Mouse (Mus musculus) hindbrain, embryonic 10.5 days (tissue): ENCODE measurements around the gene Rhot2. TPM values are rescaled to one million over a fixed set of nuclear protein-coding genes. Genes with fewer than 3 reads are reported as not detected.
A peak's percentile ranks its signal among the peaks of the same experiment; 100 is the strongest.

Source experiments
- DNase-seq: peaks from one replicate; pipeline ENCODE4 v3.0.0-alpha.2; 2017; ENCODE audit warnings: low spot score
- H3K27ac ChIP-seq: fragments of 300-500 bp; sonication (generic); 2 replicates; pipeline ENCODE4 v1.5.1; 2016; ENCODE audit warnings: mild to moderate bottlenecking, moderate library complexity
- H3K27me3 ChIP-seq: fragments of 300-500 bp; sonication (generic); 2 replicates; pipeline ENCODE4 v1.6.1; 2016; ENCODE audit warnings: mild to moderate bottlenecking; ENCODE audit not compliant: poor library complexity, insufficient read depth, severe bottlenecking
- H3K36me3 ChIP-seq: fragments of 300-500 bp; sonication (generic); 2 replicates; pipeline ENCODE4 v1.6.1; 2016; ENCODE audit warnings: mild to moderate bottlenecking, moderate library complexity
- H3K4me1 ChIP-seq: fragments of 300-500 bp; sonication (generic); replicated peaks from 2 replicates; pipeline ENCODE4 v1.6.1; 2016; ENCODE audit warnings: mild to moderate bottlenecking
- H3K4me3 ChIP-seq: fragments of 300-500 bp; sonication (generic); 2 replicates; pipeline ENCODE4 v1.5.1; 2016; ENCODE audit warnings: mild to moderate bottlenecking, moderate library complexity
- H3K9me3 ChIP-seq: fragments of 300-500 bp; sonication (generic); 2 replicates; pipeline ENCODE4 v1.6.1; 2016; ENCODE audit warnings: mild to moderate bottlenecking, moderate library complexity
- WGBS: fragments of 180-500 bp; shearing (Covaris S2); methylation state at CpG from one replicate; pipeline ENCODE4 v1.1.7; 2016; 5-methylcytosine and 5-hydroxymethylcytosine counted together
- polyA plus RNA-seq: library from polyadenylated mRNA; unstranded; fragments of >200 nt; fragmentation: Nextera tagmentation; extraction: Ambion mirVana; gene quantifications from 2 replicates; pipeline ENCODE4 v1.2.1, GENCODE M21; 2016

Gene Rhot2
- polyA plus RNA-seq, 1 experiment from 2014 or later = 18.8 TPM

DNA sequence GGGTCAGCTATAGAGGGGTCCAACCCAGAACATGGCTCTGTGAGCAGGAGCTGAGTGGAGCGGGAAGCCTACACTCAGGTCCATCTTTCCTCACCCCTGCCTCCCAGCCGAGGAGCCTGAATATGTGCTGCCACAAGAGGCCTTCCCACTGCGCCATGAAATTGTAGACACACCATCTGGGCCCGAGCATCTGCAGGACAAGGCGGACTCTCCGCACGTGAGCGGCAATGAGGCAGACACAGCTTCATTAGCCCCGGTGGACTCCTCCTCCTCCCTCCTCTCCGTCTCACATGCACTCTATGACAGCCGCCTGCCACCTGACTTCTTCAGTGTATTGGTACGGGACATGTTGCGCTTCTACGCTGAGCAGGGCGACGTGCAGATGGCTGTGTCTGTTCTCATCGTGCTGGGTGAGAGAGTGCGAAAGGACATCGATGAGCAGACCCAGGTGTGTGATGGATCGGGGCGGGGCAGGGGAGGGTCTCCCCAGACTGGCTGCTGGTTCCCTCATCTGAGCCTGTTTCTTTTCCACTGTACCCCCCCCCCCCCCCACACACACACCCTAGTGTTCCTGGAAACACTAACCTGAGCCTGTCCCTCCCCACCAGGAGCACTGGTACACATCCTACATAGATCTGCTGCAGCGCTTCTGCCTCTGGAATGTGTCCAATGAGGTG lies 17.0 kb downstream of the Rhot2 start:
- no peaks in the 10 kb centered on the region for H3K9me3 ChIP-seq
- peaks cover 60% of the 10 kb centered on the region for H3K36me3 ChIP-seq
- H3K4me1 ChIP-seq = peaks cover 90% of the 10 kb centered on the region
- peak overlapping the region; percentile 95; the same call in 1 of the 2 replicates for H3K27ac ChIP-seq
- DNase-seq = no peak
- WGBS = 93% methylated on average over 22 of the region's 22 CpGs
- peak overlapping the region; percentile 26 for H3K4me3 ChIP-seq
- no peaks in the 10 kb centered on the region for H3K27me3 ChIP-seq

DNA sequence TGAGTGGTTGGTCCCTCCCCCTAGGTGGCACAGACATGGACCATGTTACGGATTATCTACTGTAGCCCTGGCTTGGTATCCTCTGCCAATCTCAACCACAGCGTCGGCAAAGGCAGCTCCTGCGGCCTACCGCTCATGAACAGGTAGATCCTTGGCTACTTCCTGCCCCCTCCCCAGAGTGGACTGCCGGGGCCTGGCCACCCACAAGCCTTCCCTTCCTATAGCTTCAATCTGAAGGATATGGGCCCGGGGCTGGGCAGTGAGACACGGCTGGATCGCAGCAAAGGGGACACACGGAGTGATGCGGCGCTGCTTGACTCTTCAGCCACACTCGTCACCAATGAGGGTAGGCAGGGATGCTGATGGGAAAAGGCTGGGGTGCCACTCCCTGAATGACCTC lies 17.6 kb downstream of the Rhot2 start:
- no peak for DNase-seq
- Histone ChIP-seq H3K4me3 (0 out of 2 replicates have a peak overlapping the region, but pooled peaks have one; percentile 14), H3K36me3 (peaks cover 58% of the 10 kb centered on the region), H3K9me3 (no peaks in the 10 kb centered on the region), H3K27me3 (no peaks in the 10 kb centered on the region; the same call in 1 of the 2 replicates), H3K4me1 (peaks cover 87% of the 10 kb centered on the region), H3K27ac (no peak overlapping the region)
- WGBS = 95% methylated on average over 13 of the region's 13 CpGs

DNA sequence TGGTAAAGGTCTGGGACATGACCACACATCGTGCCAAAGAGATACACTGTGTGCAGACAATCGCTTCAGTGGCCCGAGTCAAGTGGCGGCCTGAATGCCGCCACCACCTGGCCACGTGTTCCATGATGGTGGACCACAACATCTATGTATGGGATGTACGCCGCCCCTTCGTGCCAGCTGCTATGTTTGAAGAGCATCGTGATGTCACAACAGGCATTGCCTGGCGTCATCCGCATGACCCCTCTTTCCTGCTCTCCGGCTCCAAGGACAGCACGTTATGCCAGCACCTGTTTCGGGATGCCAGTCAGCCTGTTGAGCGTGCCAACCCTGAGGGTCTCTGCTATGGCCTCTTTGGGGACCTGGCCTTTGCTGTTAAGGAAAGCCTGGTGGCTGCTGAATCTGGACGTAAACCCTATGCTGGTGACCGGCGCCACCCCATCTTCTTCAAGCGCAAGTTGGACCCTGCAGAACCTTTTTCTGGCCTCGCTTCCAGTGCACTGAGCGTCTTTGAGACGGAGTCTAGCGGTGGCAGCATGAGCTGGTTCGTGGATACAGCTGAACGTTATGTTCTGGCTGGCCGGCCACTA lies 18.6 kb downstream of the Rhot2 start:
- whole genome bisulfite sequencing = 97% methylated on average over 27 of the region's 27 CpGs
- Histone ChIP-seq H3K36me3 (peaks cover 49% of the 10 kb centered on the region), H3K27me3 (peaks cover 2% of the 10 kb centered on the region; the same call in 1 of the 2 replicates), H3K4me1 (peaks cover 78% of the 10 kb centered on the region), H3K27ac (no peak overlapping the region), H3K4me3 (0 out of 2 replicates have a peak overlapping the region, but pooled peaks have one; percentile 76), H3K9me3 (no peaks in the 10 kb centered on the region)
- no peak for DNase-seq

DNA sequence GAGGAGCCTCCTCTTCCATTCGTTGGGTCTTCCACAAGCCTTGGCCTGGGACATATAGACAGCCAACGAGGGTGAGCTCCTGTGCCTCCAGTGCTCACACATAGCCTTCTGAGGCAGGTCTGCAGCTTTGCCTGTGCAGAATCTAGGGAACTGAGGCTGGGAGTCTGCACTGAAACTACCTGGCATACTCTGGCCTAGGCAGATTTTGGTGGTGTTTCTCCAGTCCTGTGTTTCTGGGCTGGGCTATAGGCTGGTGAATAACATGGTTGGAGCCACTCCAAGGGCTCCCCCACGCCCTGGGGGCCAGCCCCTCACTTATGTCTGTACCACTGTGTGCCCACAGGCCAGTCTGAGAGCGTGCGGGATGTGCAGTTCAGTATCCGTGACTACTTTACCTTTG lies 19.3 kb downstream of the Rhot2 start:
- Histone ChIP-seq H3K9me3 (no peaks in the 10 kb centered on the region), H3K27me3 (peaks cover 10% of the 10 kb centered on the region), H3K4me1 (peaks cover 70% of the 10 kb centered on the region), H3K36me3 (peaks cover 41% of the 10 kb centered on the region), H3K27ac (no peak overlapping the region), H3K4me3 (peak overlapping the region; percentile 76)
- DNase-seq = no peak
- 87% methylated on average over 6 of the region's 6 CpGs for WGBS

DNA sequence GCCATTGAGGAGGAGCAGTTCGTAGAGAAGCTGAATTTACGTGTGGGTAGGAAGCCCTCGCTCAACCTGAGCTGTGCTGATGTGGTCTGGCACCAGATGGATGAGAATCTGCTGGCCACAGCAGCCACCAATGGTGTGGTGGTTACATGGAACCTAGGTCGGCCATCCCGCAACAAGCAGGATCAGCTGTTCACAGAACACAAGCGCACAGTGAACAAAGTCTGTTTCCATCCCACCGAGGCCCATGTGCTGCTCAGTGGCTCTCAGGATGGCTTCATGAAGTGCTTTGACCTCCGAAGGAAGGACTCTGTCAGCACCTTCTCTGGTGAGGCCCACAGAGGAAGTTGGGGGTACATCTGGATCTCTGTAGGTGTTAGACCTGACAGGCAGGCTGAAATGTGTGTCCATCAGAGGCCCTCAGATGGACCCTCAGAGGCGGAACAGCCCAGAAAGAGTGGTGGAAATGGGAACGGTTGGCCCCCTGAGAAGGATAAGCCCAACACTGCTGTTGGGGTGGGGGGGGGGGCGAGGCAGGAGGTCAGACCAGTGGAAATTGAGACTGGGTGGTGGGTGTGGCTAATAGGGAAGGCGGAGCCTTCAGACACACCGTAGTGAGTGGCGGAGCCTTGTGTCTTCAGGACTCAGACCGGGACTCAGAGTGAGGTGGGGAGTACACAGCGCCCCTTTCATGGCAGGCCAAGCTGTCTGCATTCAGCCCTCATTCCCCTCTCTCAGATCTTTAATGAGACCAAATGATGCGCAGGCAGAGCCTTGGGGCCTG lies 20.1 kb downstream of the Rhot2 start:
- H3K4me1 ChIP-seq = peaks cover 68% of the 10 kb centered on the region
- peaks cover 36% of the 10 kb centered on the region for H3K36me3 ChIP-seq
- H3K4me3 ChIP-seq = peak overlapping the region; percentile 76
- WGBS = 71% methylated on average over 17 of the region's 17 CpGs
- peak overlapping the region; percentile 88 for H3K27ac ChIP-seq
- peaks cover 17% of the 10 kb centered on the region for H3K27me3 ChIP-seq
- DNase-seq = no peak
- H3K9me3 ChIP-seq = no peaks in the 10 kb centered on the region

DNA sequence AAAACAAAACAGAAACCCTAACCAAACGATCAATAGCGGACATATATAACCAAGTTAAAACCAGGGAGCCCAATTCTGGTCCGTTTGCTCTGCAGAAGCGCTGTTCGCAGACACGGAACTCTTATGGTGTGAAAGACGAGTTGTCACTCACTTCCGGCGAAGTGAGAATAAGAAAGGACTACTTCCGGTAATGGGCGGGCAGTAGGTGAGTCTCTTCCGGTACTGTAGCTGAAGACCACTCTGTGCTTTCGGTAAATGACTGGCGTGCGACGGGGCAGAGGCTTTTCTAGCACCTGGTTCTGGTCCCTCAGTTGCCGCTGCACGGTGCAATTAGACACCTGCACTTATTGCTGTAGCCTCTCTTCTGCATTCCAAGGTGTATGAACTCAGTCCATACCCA lies 21.2 kb downstream of the Rhot2 start, which contains the start of gene Wdr24:
Wdr24 (plus strand) TSS at position 176 of the 400 bp plus-strand sequence.
- H3K27ac ChIP-seq = peak within 1 kb of the TSS; percentile 88
- peaks cover 66% of the 10 kb centered on the region for H3K4me1 ChIP-seq
- peak within 1 kb of the TSS; percentile 76 for H3K4me3 ChIP-seq
- peaks cover 41% of the 10 kb centered on the region for H3K36me3 ChIP-seq
- peaks cover 28% of the 10 kb centered on the region for H3K27me3 ChIP-seq
- peak; percentile 80 for DNase-seq
- WGBS = under 1% methylated on average over 18 of the region's 18 CpGs
- no peaks in the 10 kb centered on the region for H3K9me3 ChIP-seq

DNA sequence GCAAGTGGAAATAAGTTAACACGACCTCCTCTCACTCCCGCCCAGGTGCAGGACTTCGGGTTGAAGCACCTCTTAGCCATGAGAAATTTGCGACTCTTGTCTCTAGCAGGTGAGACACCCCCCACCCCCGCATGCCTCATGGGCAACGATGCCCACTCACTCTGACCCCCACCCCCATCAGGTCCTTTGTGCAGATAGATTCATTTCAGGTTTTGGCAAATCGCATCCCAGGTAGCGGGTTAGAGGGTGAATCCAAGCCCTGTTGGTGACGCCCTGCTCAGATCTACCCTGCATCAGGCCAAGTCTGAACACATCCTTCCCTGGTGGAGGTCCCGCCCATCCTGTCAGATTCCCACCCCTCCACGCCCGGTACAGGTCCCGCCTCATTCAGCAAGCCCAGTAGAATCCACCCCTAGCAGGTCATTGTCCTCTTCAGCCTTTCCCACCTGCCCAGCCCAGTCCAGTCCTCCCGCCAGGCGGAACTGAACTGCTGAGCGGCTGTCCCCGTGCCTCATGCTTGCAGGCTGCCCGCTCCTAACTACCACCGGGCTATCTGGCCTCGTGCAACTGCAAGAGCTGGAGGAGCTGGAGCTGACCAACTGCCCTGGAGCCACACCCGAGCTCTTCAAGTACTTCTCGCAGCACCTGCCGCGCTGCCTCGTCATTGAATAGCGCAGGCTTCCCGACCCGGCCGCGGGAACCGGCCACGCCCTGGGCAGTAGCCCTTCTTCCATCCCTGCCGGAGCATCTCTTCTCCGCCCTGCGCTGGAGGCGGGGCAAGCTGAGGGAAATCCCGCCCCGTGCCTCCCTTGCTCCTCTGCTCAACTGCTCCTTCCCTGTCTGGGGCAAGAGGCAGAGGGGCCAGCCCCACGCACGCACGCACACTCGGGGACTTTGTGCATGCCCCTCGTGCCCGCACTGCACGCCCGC lies 25.5 kb downstream of the Rhot2 start:
- Histone ChIP-seq H3K27me3 (peaks cover 56% of the 10 kb centered on the region), H3K27ac (peak overlapping the region; percentile 26; the same call in 1 of the 2 replicates), H3K9me3 (no peaks in the 10 kb centered on the region), H3K4me3 (peak overlapping the region; percentile 41), H3K4me1 (peaks cover 24% of the 10 kb centered on the region), H3K36me3 (peaks cover 30% of the 10 kb centered on the region)
- WGBS = 5% methylated on average over 46 of the region's 46 CpGs
- DNase-seq = peak; percentile 35

DNA sequence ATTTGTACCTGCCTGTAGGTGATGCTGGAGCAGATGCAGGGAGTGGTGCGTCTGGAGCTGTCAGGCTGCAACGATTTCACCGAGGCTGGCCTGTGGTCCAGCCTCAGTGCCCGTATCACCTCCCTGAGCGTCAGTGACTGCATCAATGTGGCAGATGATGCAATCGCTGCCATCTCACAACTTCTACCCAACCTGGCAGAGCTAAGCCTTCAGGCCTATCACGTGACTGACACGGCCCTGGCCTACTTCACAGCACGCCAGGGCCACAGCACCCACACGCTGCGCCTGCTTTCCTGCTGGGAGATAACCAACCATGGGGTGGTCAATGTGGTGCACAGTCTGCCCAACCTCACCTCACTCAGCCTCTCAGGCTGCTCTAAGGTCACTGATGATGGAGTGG lies 27.0 kb downstream of the Rhot2 start:
- Histone ChIP-seq H3K36me3 (peaks cover 30% of the 10 kb centered on the region), H3K4me1 (peaks cover 25% of the 10 kb centered on the region), H3K9me3 (no peaks in the 10 kb centered on the region), H3K27me3 (peaks cover 67% of the 10 kb centered on the region), H3K27ac (no peak overlapping the region), H3K4me3 (no peak overlapping the region)
- WGBS = 87% methylated on average over 11 of the region's 11 CpGs
- no peak for DNase-seq

DNA sequence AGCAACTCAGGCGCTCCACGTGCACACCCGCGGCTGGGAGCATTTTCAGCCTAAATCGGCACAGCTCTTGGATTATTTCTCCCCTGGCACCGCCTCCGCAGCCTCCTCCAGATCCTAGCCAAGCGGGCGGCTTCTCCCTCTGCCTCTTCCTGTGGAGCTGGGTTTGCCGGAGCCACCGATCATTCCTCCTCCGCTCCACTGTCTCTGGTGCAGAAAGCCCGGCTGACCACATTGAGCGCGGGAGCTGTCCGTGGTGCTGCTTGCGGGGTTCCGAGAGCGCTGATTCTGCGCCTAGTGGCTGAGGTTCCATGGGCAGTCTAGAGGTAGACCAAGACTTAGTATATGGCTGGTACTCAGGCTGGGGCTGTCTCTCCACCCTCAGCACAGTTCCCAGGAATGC lies 31.2 kb downstream of the Rhot2 start:
- peak; percentile 88 for DNase-seq
- H3K9me3 ChIP-seq = no peaks in the 10 kb centered on the region
- H3K27ac ChIP-seq = no peak overlapping the region
- H3K4me1 ChIP-seq = peaks cover 43% of the 10 kb centered on the region
- peaks cover 80% of the 10 kb centered on the region for H3K27me3 ChIP-seq
- 2% methylated on average over 20 of the region's 20 CpGs for WGBS
- H3K36me3 ChIP-seq = peaks cover 22% of the 10 kb centered on the region
- peak overlapping the region; percentile 28 for H3K4me3 ChIP-seq

DNA sequence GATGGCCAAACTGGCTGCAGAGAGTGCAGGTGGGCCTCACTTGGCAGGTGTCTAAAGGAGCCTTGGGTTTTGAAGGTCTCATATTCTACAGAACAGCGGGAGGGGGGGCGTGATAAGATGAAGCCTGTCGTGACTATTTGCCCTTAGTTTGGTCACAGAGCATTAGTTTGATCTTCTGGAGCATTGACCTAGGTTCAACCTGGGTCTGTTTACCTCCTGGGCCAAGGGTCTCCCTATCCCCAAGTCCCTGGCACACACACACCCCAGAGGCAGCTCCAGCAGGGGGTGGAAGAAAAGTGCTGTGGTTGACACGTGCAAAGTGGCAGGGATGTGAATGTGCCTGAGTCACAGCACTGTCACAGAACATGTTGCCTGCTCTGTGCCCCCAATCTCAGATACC lies 33.8 kb downstream of the Rhot2 start:
- WGBS = 74% methylated on average over 4 of the region's 4 CpGs
- Histone ChIP-seq H3K9me3 (no peaks in the 10 kb centered on the region), H3K4me3 (peak overlapping the region; percentile 87), H3K27me3 (peaks cover 68% of the 10 kb centered on the region), H3K27ac (no peak overlapping the region), H3K4me1 (peaks cover 51% of the 10 kb centered on the region), H3K36me3 (no peaks in the 10 kb centered on the region)
- DNase-seq = no peak

DNA sequence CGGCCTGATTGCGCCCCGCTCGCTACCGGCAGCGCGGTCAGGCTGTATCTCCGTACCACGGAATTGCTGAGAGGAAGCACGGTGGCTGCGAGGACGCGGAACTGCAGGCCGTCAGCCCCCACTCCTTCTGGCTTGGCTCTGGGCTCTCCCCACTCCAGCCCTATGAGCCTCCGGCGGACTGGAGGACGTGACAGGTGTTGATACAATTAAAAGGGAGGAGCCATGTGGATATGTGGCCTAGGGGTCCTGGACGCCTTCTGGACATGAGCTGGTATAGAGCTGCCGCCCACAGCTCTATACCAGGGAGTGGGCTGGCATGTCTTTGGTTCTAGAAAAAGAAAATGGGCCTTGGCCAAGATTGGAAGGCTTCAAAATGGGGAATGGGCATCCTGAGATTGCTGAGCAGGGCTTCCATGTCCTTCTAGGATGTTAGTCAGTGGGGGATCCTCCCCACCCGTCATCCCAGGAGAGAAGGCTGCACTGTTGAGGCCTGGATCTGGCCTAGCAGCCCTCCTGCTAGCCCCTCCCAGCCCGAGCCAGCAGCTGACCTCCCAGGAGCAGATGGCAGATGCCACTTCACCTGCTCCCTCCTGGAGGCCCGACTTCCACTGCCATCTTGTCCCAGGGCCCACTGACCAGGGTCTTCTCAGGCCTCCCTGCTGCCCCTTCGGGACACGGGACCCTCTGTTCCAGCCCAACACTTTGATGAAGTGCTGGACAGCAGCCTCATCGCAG lies 34.9 kb downstream of the Rhot2 start:
- peaks cover 51% of the 10 kb centered on the region for H3K4me1 ChIP-seq
- no peaks in the 10 kb centered on the region for H3K9me3 ChIP-seq
- H3K27ac ChIP-seq = peak overlapping the region; percentile 97
- 9% methylated on average over 25 of the region's 25 CpGs for WGBS
- peaks cover 68% of the 10 kb centered on the region for H3K27me3 ChIP-seq
- H3K4me3 ChIP-seq = peak overlapping the region; percentile 87
- peak; percentile 38 for DNase-seq
- no peaks in the 10 kb centered on the region for H3K36me3 ChIP-seq
